Mouse (Mus musculus) retina, adult 2 months (tissue): Measurements from ENCODE around the gene Gm11172.
A peak's percentile ranks its signal among the peaks of the same experiment; 100 is the strongest.
"Not testable (repeated sequence)": the region's sequence is repeated elsewhere in the genome, so short reads cannot be mapped to it uniquely, and the experiment has no call there.

ENCODE experiments used
- DNase-seq: peaks from one replicate; pipeline ENCODE4 v3.0.0-alpha.2; 2012; ENCODE audit warnings: low read depth, low spot score

Gene Gm11172

DNA sequence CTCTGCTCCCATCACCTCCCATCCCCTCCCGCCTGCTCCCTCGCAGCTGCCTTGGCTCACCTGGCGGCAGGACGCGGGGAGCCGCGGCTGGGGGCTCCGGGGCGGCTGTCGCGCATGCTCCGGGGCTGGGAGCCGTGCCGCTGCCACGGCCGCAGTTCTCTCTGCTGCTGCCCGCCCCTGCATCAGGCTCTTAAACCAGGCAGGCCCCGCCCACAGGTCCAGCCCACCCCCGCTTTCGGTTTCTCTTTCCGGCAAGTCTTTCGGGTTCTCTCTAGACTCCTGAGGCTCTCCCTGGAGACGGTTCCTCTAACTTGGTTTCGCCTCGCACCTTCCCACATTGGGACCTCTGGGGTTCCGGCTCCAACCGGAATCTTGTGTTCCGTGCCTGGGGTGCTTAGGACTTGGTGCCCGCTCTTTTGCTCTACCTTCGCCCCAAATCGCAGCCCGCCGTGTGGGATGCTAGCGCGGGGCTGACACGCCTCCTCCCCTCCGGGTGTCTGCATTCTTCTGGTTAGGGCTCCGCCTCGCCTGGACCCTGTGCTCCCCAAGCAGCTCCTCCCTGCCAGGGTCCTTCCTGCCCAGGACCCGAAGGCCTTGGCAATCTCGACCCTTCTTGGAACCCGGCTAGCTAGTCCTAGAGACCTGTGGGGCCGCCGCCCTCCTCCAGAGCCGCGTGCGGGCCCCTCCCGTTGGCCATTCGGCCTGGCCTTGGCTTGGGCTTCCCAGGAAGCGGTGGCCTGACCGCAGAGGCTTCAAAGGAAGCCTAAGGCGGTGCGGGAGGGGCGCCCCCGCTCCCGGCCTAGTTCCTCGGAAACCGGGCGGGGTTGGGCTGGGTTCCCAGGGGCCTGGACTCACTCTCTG lies 27.1 kb upstream of the Gm11172 start, which contains the start of gene Socs1:
Gene Socs1, minus strand, starts transcription at position 166 of the 861 bp plus-strand sequence.
- DNase-seq = peak; percentile 53

DNA sequence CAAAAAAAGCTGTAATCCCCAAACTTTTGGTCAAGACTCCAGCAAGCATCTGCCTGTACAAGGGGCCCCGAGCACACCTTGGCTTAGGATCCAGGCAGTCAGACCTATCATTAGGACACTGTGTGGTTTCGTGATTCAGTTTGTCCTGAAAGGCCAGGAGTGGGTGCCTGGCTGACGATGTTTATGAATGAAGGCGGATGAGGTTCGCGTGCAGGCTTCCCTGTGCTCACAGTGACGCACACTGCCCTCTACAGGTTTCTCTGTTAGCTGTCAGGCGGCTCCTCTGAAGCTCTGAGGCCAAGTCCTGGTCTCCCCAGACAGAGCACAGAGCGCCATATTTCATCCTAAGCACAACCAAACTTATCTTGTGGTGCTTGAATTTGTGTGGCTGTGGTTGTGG lies 26.4 kb upstream of the Gm11172 start:
- DNase-seq = peak; percentile 72

DNA sequence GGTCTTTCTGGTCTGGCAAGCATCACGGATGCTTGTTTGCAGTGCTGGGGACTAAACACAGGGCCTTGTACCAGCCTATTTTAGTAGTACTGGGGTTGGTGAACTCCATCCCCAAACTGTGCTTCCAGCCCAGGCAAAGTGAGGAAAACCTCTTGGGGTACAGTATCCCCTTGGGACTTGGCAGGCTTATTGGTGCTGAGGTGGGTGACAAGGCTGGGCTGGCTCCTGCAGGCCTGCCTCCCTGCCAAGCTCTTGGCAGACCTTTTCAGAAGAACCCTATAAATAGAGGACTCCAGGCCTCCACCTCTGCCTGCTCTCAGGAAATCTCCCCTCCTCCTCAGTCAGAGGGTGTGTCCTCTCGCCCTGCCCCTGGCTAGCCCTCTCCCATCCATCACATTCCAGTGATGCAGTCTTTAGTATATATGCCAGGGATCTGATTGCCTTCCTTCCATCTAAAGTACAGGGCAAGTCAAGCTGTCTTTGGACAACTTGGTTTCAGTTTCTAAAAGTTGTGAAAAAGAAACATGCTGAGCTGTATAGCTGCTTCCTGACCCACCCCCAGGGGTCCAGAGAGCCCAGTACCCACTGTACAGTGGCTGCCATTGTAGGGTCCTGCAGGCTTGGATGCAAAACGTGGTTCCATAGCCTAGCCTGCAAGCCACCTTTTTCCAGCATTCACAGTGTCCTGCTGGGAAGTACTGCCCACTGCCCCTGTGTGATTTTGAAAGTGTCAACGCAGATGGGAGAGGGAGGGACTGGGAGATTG lies 25.8 kb upstream of the Gm11172 start:
- DNase-seq = no peak

DNA sequence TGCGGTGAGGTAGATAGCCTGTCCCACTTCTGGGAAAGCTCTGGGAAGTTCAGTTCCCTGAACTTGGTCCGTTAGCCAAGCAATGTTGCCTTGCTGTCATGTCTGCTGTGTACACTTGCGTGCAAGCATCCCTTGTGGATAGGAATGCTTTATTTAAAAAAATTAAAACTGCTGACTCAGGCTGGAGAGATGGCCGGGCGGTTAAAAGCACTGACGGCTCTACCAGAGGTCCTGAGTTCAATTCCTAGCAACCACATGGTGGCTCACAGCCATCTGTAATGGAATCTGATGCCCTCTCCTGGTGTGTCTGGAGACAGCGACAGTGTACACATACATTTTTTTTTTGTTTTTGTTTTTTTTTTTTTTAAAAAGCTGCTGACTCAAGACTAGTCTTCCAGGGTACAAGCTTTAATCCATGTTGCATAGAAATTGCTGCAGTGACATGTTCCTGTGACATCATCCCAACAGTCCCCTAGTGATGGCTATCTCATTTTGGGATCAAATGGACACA lies 25.1 kb upstream of the Gm11172 start:
- no peak for DNase-seq

DNA sequence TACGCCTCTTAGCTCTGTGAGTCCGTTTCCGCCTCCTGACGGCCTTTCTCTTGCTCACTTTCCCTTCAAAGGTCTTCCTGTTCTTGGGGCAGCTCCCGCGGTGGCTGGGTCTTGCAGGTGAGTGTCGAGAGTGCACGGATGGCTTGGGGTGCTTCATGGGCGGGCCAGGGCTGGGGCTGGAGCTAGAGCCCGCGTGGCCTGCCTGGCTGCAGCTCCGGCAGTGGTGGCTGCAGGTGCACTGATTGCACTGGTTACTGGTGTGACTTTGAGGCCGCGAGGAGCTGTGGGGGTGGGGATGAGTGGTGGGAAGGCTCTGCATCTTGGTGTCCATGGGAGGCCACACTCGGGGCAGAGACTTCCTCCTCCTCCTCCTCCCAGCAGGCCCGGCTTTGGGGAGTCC lies 24.4 kb upstream of the Gm11172 start, which contains the start of gene Tnp2:
Gene Tnp2, minus strand, starts transcription at position 390 of the 400 bp plus-strand sequence.
- DNase-seq = no peak

DNA sequence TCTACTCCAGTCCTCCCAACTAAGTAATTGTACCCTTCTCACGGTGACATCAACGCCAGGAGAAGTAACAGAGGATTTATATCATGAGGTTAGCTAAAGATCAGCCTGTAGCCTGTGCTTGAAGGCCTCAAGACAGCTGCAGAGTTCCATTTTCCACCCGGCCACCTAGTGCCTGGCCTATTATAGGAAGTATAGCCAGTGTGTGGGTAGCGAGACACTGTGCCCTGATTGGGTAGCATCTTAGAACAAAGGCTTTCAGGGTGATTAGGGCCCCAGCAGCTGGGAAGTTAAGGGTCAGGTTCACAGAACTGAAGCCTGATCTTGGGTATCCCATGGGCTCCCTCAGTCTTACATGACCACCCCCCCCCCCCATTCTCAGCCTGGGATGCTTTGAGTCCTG lies 23.8 kb upstream of the Gm11172 start:
- no peak for DNase-seq

DNA sequence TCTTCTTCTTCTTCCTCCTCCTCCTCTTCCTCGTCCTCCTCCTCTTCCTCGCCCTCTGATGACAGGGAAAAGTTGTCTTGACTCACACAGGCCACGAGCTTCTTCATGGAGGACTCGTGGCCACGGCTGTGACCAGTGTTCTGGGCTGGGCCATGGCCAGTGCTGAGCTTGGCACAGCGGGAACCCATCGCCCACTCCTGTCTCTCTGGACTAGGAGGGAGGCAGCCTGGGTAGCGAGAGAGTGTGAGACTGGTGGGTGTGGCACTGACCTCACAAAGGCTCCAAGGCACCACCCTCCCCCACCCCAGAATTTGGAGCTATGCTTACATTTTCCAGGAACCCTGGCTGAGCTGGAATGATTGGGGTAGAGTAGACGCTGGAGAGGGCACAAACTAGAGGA lies 22.0 kb upstream of the Gm11172 start, which contains the start of gene Prm3:
Gene Prm3, minus strand, starts transcription at position 213 of the 400 bp plus-strand sequence.
- DNase-seq = no peak

DNA sequence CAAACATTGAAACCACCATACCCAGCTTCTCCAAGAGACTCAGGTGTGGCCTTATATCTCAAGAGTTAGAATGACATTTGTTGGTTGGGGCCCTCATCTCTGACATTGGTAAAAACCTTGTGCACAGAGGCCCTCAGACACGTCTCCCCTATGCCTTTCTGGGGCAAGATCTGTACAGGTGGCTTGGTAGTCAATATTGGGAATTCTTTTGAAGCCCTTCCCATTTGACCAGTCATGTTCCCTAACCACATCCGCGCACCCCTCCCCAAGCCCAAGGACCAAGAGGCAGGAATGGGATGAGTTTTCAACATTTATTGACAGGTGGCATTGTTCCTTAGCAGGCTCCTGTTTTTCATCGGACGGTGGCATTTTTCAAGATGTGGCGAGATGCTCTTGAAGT lies 16.7 kb upstream of the Gm11172 start, which contains the start of gene Prm2:
Gene Prm2, minus strand, starts transcription at position 101 of the 400 bp plus-strand sequence.
- no peak for DNase-seq

DNA sequence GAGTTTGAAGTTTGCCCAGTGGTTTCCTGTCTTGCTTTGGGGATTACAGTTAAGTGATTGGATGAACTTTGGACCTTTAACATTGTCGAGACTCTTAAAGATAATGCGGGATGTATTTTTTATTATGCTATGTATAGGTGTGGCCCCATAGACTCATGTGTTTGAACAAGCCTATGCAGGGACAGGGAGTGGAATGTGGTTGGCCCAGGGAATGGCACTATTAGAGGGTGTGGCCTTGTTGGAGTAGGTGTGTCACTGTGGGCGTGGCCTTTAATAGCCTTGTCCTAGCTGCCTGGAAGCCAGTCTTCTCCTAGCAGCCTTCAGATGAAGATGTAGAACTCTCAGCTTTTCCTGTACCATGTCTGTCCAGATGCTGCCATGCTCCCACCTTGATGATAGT lies 10.3 kb upstream of the Gm11172 start:
- not testable (repeated sequence) for DNase-seq

DNA sequence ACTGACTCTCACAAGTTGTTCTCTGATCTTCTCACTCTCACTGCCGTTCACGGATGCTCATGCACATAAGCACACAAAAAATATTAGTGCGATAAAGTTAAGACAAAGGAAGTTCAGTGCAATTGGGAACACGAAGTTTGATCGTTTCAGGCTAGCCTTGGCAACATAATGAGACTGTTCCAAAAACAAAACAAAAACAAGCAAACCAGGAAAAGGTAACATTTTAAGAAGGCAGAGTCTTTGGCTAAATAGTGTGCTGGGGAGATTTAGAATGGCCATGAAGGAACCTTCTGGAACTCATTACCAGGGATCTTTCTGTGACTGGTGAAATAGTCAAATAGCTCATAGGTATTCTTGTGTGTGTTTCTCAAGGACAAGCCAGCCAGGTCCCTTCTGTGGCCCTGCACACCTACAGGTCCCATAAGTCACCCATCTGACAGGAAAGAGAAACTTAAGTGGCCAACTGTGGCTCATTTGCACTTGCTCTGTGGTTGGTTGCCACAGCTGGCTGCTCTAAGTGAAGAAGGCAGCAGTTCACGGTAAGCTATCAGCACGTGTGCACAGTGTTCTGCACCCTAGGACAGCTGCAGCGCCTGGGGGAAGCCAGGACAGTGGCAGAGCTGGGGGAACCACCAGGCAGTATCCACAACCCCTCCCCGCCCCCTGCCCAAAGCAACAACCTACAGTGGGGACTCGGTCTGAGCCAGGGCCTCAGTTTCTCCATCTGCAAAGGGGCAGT lies 6.8 kb upstream of the Gm11172 start, which contains the start of gene Prm1:
Gene Prm1, minus strand, starts transcription at position 51 of the 739 bp plus-strand sequence.
- DNase-seq = no peak

DNA sequence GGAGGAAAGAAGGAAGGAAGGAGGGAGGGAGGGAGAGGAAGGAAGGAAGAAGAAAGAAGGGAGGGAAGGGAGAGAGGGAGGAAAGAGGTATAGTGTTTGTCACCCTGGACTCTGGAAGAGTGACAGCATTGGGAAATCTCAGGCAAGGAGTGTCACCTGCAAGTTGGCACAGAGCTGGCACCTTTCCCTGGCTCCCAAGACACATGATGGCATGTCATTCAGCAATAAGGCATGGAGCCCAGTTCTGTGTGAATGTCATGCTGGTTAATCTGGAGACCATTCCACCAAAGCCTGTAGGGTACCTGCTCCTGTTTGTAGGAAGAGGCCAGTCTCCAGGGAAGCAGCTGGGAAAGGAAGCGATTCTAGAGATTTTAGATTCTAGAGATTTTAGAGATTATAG lies 2.3 kb upstream of the Gm11172 start:
- DNase-seq = no peak

DNA sequence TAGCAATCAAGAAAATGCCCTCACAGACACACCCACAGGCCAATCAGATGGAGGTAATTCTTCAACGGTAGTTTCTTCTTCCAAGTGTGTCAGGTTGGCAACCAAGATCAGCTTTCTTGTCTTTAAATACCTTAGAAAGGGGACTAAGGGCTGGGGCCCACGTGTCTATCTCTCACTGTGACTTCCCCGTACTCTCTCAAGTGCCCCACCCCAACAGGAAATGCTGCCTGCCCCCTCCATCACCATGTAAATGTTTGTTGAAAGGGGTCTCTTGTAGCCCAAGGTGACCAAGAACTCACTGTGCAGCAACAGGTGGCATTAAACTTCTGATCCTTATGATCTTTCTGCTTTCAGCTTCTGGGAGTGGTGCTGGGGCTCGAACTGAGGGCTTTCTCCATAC lies 1.0 kb downstream of the Gm11172 start:
- DNase-seq = no peak

DNA sequence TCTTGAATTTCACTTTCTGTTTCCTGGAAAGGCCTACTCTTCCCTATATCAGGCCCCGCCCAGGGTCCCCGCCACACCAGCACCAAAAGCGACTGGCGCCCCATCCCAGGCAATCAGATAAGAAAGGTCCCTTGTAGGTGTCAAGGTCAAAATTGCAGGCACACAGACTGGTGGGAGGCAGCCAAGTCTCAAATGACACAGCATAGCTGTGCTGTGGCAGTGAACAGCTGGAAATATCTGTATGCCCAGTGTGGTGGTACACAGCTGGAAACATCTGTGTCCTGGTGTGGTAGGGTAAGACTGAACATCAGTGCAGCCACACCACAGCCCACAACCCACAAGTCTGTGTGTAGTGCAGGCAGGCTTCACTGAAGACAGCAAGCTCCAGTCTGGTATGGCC lies 2.1 kb downstream of the Gm11172 start:
- DNase-seq = no peak

DNA sequence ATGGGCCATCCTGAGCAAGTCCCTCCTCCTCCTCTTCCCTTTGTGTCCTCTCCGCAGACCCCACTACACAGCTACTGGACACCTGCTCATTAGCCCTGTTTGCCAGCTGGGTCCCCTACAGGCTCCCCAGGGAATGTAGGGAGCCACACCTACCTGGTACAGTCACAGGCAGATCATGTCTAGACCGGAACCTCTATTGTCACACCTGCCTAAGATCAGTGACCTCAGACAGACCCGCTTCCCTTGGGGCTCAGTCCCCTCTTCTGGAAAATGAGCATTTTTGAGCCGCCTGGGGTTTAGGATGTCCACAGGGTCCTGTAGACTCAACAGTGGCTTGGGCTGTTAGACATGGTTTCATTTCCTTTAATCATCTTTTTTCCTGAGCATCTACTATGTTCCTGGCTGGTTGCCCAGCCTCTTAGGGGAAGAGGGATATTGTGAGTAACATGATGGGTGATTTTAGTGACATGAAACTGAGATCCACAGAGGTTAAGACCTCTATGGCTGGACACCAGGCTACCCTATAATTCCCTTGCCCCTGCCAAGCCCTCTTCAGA lies 5.9 kb downstream of the Gm11172 start:
- no peak for DNase-seq

DNA sequence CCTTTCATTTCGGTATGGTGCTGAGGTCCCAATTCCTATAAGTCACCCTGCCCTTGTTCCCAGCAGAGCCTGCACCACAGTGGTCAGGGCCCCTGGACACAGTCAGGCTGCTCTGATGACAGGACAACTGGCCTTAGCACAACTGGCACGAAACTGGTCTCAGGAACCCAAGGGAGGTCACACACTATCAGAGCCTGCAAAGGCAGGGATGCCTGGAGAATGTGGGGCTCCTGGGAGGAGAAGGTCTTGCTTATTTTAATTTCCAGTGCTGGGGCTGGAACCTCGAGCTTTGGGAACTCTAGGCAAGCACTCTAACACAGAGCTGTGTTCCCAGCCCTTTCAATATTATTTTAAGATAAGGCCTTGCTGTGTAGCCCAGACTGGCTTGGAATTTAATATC lies 7.3 kb downstream of the Gm11172 start:
- no peak for DNase-seq

DNA sequence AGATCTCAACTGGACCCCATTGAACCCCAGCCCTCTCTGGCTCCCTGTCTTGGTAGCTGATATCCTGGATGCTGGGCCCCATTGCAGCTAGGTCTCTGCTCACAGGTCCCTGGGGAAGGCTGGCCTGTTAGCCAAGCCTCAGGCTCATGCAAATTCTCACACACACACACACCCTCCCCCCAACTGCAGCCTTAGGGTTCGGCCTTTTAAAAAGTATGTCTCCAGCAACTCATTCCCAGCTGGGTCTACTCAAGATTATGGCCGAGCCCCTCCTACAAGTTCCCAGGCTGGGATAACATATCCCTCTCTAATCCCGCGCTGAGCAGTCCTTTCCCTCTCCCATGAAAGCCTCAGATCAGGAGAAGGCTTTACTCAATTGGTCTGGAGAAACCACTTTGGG lies 8.7 kb downstream of the Gm11172 start:
- DNase-seq = no peak

DNA sequence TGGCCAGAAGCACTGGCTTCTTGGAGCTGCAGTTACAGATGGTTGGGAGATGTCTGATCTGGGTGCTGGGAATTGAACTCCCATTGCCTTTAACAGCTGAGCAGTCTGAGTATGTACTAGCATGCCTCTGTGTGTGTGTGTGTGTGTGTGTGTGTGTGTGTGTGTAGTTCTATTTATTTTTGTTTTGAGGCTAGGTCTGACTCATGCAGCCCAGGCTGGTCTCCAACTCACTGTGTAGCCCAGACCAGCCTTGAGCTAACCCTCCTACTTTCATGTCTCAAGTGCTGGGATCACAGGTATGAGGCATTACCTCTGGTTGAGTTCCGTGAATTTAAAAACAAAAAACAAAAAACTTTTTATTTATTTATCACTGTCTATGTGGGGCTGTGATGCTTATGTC lies 11.8 kb downstream of the Gm11172 start:
- no peak for DNase-seq

DNA sequence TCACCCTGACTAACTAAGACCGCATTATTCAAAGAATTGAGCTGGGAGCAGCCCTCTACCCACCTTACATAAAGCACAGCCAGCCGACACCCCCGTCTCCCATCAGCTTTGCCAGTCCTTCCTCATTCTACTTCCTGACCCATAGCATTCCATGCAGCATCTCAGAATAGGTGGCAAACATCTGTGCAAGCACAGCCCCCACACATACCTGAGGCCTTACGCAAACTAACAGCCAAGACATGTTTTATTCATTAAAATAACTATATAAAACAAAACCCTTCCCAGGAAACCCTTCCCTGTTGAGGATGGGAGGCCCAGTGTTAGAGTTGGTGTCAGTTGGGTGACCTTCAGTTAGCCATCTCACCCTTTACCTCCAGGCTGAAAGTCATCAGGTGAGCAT lies 13.1 kb downstream of the Gm11172 start:
- DNase-seq = no peak

DNA sequence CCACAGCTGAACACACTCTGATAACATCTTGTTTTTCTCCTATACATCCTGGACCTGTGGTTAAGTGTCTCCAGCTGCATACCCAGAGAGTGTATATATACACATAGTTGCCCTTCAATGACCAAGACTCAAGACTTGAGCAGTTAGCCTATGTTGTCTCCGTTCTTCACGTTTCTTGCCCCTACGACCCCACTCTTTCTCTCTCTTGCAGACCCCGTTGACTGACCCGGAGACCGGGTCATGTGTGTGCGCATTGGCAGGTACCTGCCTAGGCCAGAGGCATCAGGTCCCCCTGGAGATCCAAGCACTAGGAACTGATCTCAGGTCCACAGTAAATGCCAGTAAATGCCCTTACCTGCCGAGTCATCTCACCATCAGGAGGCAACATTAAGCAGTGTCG lies 14.6 kb downstream of the Gm11172 start:
- no peak for DNase-seq

DNA sequence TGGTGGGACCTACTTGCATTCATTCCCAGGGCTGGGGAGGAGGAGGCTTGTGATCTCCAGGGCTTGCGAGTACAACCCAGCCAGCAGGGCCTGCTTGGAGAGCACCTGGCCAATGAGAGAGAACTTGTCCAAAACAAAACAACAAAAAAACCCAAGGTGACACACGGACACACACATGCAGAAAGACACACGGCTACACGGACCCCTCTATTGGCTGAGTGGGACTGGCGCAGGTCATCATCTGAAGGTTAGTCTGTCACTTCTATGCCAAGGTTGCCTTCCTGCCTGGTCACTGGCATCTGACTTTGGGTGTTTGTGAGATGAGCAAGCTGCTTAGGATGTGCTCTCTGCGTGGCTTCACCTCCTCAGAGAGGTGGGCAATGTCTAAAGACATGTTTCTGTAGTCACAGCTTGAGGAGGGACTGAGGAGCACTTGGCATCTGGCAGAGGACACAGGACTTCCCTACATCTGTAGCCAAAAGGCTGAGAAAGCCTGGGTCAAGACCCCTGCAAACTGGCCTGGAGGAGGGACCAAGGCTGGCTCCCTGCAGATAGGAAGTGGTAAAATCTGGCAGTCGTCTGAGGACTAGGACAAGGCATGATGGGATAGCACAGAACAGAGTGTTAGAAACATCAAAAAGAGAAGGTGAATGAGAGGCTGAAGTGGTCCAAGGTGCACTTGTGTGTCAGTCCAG lies 15.2 kb downstream of the Gm11172 start:
- no peak for DNase-seq

DNA sequence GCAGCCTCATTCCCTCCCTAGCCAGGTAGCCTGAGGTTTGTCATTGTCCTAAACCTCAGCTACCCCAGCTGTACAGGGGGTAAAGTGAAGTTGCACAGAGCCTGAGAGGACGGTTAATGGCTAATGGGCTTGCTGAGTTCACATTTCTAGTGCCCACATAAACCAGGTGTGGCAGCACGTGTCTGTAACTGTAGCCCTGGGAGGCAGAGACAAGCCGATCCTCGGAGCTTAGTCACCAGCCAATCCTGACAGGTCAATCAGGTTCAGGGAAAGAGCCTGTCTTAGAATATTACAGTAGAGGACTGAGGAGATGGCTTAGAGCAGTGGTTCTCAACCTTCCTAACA lies 15.7 kb downstream of the Gm11172 start:
- no peak for DNase-seq
